Mouse (Mus musculus) limb, embryonic 15.5 days (tissue): ENCODE results near the gene Slc1a5. TPM values are rescaled to one million over a fixed set of nuclear protein-coding genes. Genes with fewer than 3 reads are reported as not detected.

ENCODE experiments used
- ATAC-seq: fragments of 200-750 bp; cut with Nextera tagmentation; 2 replicates; pipeline ENCODE4 v1.8.0; 2017; ENCODE audit warnings: low read depth, moderate TSS enrichment; ENCODE audit not compliant: insufficient number of reproducible peaks, low FRiP score, low TSS enrichment
- H3K27ac ChIP-seq: fragments of 300-500 bp; sonication (generic); 2 replicates; pipeline ENCODE4 v1.5.1; 2015; ENCODE audit warnings: moderate library complexity, mild to moderate bottlenecking, inconsistent platforms
- H3K27me3 ChIP-seq: fragments of 300-500 bp; sonication (generic); 2 replicates; pipeline ENCODE4 v1.6.1; 2015; ENCODE audit warnings: inconsistent platforms
- H3K36me3 ChIP-seq: fragments of 300-500 bp; sonication (generic); 2 replicates; pipeline ENCODE4 v1.6.1; 2015; ENCODE audit warnings: inconsistent platforms
- H3K4me1 ChIP-seq: fragments of 300-500 bp; sonication (generic); 2 replicates; pipeline ENCODE4 v1.6.1; 2015; ENCODE audit warnings: inconsistent platforms
- H3K4me2 ChIP-seq: fragments of 300-500 bp; sonication (generic); 2 replicates; pipeline ENCODE4 v1.6.1; 2015; ENCODE audit warnings: mild to moderate bottlenecking, inconsistent platforms
- H3K4me3 ChIP-seq: fragments of 300-500 bp; sonication (generic); 2 replicates; pipeline ENCODE4 v1.5.1; 2015; ENCODE audit warnings: mild to moderate bottlenecking, inconsistent platforms
- H3K9ac ChIP-seq: fragments of 300-500 bp; sonication (generic); 2 replicates; pipeline ENCODE4 v1.6.1; 2015; ENCODE audit warnings: inconsistent platforms
- H3K9me3 ChIP-seq: fragments of 300-500 bp; sonication (generic); 2 replicates; pipeline ENCODE4 v1.6.1; 2016; ENCODE audit warnings: inconsistent platforms
- WGBS: fragments of 180-500 bp; shearing (Covaris S2); methylation state at CpG from one replicate; pipeline ENCODE4 v1.1.7; 2015; 5-methylcytosine and 5-hydroxymethylcytosine counted together
- polyA plus RNA-seq: library from polyadenylated mRNA; unstranded; fragments of >200 nt; fragmentation: Nextera tagmentation; extraction: Ambion mirVana; gene quantifications from 2 replicates; pipeline ENCODE4 v1.2.1, GENCODE M21; 2015

Gene Slc1a5
- polyA plus RNA-seq, 1 experiment from 2014 or later = 32.5 TPM

DNA sequence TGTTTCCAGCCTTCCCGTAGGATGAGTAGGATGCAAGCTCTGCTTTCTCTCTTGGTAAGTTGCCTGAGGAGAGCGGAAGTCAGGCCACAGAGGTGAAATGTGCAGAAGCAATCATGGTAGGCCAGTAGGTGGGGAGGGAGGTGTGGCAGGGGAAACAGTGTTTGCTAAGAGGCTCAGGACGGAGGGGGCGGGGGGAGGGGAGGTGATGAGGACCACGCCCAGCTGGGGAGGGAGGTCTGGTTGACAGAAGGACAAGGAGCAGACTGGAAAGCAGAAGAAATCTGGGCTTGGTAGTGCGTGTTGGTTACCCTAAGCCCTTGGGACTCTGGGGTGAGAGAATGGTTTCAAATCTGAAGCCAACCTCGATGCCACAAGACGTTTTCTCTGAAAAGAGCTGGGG lies 20.8 kb upstream of the Slc1a5 start:
- 22% methylated on average over 8 of the region's 8 CpGs for WGBS
- Histone ChIP-seq H3K4me1 (peaks cover 11% of the 10 kb centered on the region), H3K27ac (peak overlapping the region; percentile 57; the same call in 1 of the 2 replicates), H3K4me2 (no peak overlapping the region), H3K27me3 (no peaks in the 10 kb centered on the region), H3K4me3 (no peak overlapping the region), H3K36me3 (no peaks in the 10 kb centered on the region), H3K9ac (no peak overlapping the region), H3K9me3 (no peaks in the 10 kb centered on the region)
- no peak for ATAC-seq

DNA sequence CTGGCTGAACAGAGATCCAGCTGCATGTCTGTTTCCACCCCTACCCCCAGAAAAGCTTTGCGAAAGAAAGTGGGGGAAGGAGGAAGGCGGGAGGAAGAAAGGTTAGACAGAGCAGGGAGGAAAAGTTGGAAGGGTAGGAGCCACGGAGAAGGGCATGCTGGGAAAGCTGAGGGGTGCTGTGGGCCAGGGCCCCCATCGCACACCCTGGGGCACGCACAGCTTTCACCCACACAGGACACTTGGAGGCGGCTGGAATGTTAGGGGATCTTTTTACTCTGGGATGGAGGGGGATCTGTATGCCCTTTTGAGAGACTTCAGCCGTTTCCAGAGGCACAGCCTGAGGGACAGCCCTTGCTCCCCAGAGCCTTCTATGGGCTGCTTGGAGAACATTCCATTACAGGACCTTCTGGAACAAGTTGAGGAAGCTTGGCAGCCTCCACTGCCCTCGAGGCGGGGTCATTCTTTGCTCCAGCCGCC lies 20.1 kb upstream of the Slc1a5 start:
- Histone ChIP-seq H3K4me2 (peak overlapping the region; percentile 25; the same call in 1 of the 2 replicates), H3K27ac (peak overlapping the region; percentile 85), H3K4me1 (peaks cover 11% of the 10 kb centered on the region), H3K4me3 (no peak overlapping the region), H3K36me3 (no peaks in the 10 kb centered on the region), H3K27me3 (no peaks in the 10 kb centered on the region), H3K9ac (no peak overlapping the region), H3K9me3 (no peaks in the 10 kb centered on the region)
- WGBS = 20% methylated on average over 10 of the region's 10 CpGs
- peak; percentile 57; the same call in 1 of the 2 replicates for ATAC-seq

GRCm38 (mm10) chr7:16761630-16762029 lies 19.5 kb upstream of the Slc1a5 start:
- Histone ChIP-seq H3K36me3 (no peaks in the 10 kb centered on the region), H3K27ac (peak overlapping the region; percentile 78), H3K4me3 (no peak overlapping the region), H3K27me3 (no peaks in the 10 kb centered on the region), H3K4me1 (peaks cover 11% of the 10 kb centered on the region), H3K4me2 (no peak overlapping the region), H3K9me3 (no peaks in the 10 kb centered on the region), H3K9ac (no peak overlapping the region)
- no peak for ATAC-seq
- 18% methylated on average over 5 of the region's 5 CpGs for WGBS

DNA sequence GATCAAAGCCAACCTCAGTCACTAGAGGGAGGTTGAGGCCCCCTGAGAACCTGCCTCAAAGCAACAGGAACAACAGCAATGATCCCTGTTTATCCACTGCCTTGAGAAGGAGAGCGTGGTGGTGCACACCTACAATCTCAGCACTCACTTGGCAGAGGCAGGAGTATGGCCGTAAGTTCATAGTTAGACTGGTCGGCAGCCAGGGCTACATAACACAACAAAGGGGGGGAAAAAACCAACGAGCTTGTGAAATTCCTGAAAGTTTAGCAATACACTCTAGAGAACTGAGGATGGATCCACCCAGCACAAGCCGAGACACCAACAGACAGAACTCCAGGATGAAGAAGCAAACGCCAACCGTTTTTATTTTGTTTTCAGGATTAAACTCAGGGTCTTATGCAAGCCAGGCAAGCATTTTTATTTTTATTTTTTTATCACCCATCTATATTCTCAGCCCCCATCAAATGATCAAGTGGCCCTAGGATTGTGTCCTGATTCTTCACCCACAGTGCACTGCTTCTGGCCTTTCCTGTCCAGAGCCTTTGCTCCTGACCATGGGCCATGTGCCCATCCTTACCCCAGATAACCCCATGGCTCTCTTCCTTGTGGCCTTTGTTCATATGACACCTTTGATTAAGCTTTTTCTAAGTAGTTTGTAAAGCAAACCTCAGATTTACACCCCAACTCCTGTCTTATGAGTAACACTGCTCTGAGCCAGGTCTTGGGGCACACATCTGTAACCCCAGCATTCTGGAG lies 17.5 kb upstream of the Slc1a5 start:
- no peak overlapping the region for H3K9ac ChIP-seq
- peaks cover 11% of the 10 kb centered on the region for H3K4me1 ChIP-seq
- no peaks in the 10 kb centered on the region for H3K27me3 ChIP-seq
- no peak overlapping the region for H3K27ac ChIP-seq
- H3K4me3 ChIP-seq = no peak overlapping the region
- ATAC-seq = no peak
- WGBS = 76% methylated on average over 7 of the region's 7 CpGs
- no peaks in the 10 kb centered on the region for H3K9me3 ChIP-seq
- no peaks in the 10 kb centered on the region for H3K36me3 ChIP-seq
- H3K4me2 ChIP-seq = no peak overlapping the region

DNA sequence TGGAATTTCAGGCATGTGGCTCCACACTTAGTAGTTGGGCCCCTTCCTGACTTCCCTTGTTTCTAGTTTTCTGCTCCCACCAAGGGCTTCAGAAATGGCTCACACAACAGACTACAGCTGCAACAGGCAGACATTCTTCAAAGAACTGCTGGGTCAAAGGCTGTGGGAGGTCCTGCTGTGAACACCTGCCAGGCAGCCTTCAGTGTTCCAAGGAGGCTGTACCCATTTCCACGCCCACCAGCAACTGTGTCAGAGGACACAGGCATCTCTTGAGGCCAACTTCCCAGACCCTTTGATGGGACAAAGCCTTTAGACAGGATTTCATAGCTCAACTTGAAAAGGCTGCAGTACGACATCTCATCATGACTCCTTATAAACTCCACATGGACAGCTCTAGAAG lies 14.7 kb upstream of the Slc1a5 start:
- H3K27ac ChIP-seq = no peak overlapping the region
- WGBS = 46% methylated on average over 2 of the region's 2 CpGs

DNA sequence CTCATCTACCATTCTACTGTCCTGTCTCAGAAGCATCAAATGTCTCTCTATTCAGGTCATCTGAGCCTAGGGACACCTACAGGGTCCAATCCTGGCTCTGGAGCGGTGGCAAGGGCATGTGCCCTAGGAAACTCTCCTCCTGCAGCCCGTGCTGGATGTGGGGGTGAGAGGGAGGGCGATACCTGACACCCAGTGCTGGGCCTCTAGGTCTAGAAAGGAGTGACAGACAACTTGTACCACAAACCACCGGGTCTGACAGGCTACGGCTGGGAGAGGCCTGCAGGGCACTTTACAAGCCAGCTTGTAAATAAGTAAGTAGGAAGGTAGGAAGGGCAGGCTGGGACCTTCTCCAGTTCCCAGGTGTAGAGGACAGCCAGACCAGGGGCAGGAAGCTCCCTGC lies 5.3 kb upstream of the Slc1a5 start:
- Histone ChIP-seq H3K9ac (no peak overlapping the region), H3K9me3 (no peaks in the 10 kb centered on the region), H3K4me3 (no peak overlapping the region), H3K27ac (no peak overlapping the region), H3K27me3 (no peaks in the 10 kb centered on the region), H3K4me1 (peaks cover 4% of the 10 kb centered on the region), H3K4me2 (no peak overlapping the region), H3K36me3 (no peaks in the 10 kb centered on the region)
- no peak for ATAC-seq
- 22% methylated on average over 5 of the region's 5 CpGs for WGBS

More for the DNA sequence above, 14.7 kb upstream of the Slc1a5 start:
- Histone ChIP-seq H3K4me3 (no peak overlapping the region), H3K36me3 (no peaks in the 10 kb centered on the region), H3K9me3 (no peaks in the 10 kb centered on the region), H3K9ac (no peak overlapping the region), H3K4me1 (peaks cover 5% of the 10 kb centered on the region), H3K4me2 (no peak overlapping the region), H3K27me3 (no peaks in the 10 kb centered on the region)
- ATAC-seq = no peak

DNA sequence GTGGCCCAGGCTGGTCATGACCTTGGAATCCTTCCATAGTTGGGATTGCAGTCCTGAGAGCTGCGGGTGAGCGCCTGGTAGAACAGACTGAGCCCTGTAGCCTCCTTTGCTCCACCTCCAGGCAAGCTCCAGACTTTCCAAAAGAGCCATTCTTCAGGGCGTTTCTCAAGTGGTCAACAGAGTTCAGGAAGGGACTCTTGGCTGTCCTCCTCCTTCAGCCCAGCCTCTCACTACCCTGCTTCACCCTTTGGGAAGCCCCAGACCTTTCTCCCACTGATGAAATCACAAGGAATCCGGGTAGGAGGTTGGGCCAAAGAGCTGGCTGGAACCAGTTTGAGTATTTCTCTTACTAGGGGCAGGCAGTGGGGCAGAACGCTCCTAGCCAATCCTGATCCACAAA lies 1.1 kb upstream of the Slc1a5 start:
- no peaks in the 10 kb centered on the region for H3K9me3 ChIP-seq
- peaks cover 42% of the 10 kb centered on the region for H3K4me1 ChIP-seq
- no peak for ATAC-seq
- H3K4me3 ChIP-seq = no peak overlapping the region
- no peak overlapping the region for H3K4me2 ChIP-seq
- H3K36me3 ChIP-seq = no peaks in the 10 kb centered on the region
- no peaks in the 10 kb centered on the region for H3K27me3 ChIP-seq
- H3K27ac ChIP-seq = no peak overlapping the region
- WGBS = 66% methylated on average over 5 of the region's 5 CpGs
- no peak overlapping the region for H3K9ac ChIP-seq

DNA sequence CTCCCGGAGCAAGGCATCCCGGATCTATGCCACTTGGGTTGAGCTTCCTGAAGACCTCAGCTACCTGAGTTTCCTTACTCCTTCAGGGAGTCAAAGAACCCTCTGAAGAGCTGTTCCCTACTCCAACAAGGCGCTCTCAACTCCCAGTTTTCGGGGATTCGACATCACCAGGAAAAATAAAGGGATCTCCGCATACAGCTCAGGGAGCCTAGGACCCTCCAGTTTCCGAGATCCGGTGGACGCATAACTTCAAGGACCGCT lies 345 bp downstream of the Slc1a5 start:
- Histone ChIP-seq H3K9me3 (no peaks in the 10 kb centered on the region), H3K27me3 (no peaks in the 10 kb centered on the region), H3K9ac (peak overlapping the region; percentile 65), H3K27ac (peak overlapping the region; percentile 63), H3K36me3 (no peaks in the 10 kb centered on the region), H3K4me2 (peak overlapping the region; percentile 99), H3K4me3 (peak overlapping the region; percentile 66), H3K4me1 (peaks cover 42% of the 10 kb centered on the region)
- no peak for ATAC-seq
- WGBS = 0% methylated on average over 10 of the region's 10 CpGs

DNA sequence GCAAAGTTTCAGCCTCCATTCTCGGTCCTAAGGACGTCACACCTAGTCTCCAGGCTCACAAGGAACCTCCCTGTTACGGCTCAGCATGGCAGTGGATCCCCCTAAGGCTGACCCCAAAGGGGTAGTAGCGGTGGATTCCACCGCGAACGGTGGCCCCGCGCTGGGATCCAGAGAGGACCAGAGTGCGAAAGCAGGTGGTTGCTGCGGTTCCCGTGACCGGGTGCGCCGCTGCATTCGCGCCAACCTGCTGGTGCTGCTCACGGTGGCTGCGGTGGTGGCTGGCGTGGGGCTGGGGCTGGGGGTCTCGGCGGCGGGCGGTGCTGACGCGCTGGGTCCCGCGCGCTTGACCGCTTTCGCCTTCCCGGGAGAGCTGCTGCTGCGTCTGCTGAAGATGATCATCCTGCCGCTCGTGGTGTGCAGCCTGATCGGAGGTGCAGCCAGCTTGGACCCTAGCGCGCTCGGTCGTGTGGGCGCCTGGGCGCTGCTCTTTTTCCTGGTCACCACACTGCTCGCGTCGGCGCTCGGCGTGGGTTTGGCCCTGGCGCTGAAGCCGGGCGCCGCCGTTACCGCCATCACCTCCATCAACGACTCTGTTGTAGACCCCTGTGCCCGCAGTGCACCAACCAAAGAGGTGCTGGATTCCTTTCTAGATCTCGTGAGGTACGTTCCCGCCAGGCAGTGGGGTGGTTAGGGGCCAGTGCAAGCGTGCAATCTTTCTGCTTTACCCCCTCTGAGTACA lies 845 bp downstream of the Slc1a5 start:
- Histone ChIP-seq H3K4me2 (peak overlapping the region; percentile 99), H3K4me3 (peak overlapping the region; percentile 66), H3K27me3 (no peaks in the 10 kb centered on the region), H3K9ac (peak overlapping the region; percentile 65), H3K4me1 (peaks cover 42% of the 10 kb centered on the region), H3K36me3 (0 out of 2 replicates have a peak, but pooled peaks cover 3% of the 10 kb centered on the region), H3K27ac (peak overlapping the region; percentile 63), H3K9me3 (no peaks in the 10 kb centered on the region)
- ATAC-seq = no peak
- WGBS = under 1% methylated on average over 60 of the region's 60 CpGs

GRCm38 (mm10) chr7:16782555-16783125 lies 1.5 kb downstream of the Slc1a5 start:
- peaks cover 42% of the 10 kb centered on the region for H3K4me1 ChIP-seq
- ATAC-seq = no peak
- no peak overlapping the region for H3K27ac ChIP-seq
- H3K36me3 ChIP-seq = 0 out of 2 replicates have a peak, but pooled peaks cover 3% of the 10 kb centered on the region
- H3K9ac ChIP-seq = peak overlapping the region; percentile 65
- H3K27me3 ChIP-seq = no peaks in the 10 kb centered on the region
- no peaks in the 10 kb centered on the region for H3K9me3 ChIP-seq
- H3K4me2 ChIP-seq = peak overlapping the region; percentile 99
- 6% methylated on average over 11 of the region's 11 CpGs for WGBS
- peak overlapping the region; percentile 66 for H3K4me3 ChIP-seq

GRCm38 (mm10) chr7:16783224-16783688 lies 2.1 kb downstream of the Slc1a5 start:
- WGBS = 26% methylated on average over 10 of the region's 10 CpGs
- Histone ChIP-seq H3K4me3 (peak overlapping the region; percentile 66), H3K4me2 (peak overlapping the region; percentile 99), H3K27me3 (no peaks in the 10 kb centered on the region), H3K9me3 (no peaks in the 10 kb centered on the region), H3K36me3 (0 out of 2 replicates have a peak, but pooled peaks cover 6% of the 10 kb centered on the region), H3K27ac (no peak overlapping the region), H3K4me1 (peaks cover 42% of the 10 kb centered on the region), H3K9ac (0 out of 2 replicates have a peak overlapping the region, but pooled peaks have one; percentile 28)
- no peak for ATAC-seq
